Mouse (Mus musculus): ENCODE measurements around the gene Aldh6a1. TPM values are rescaled to one million over a fixed set of nuclear protein-coding genes. Genes with fewer than 3 reads are reported as not detected.

Aldh6a1 gene
- total RNA-seq, 1 experiment from 2014 or later: 3.8 TPM

- ATAC-seq (replicated peaks; ENCODE audit: insufficient number of reproducible peaks, low FRiP score, low TSS enrichment, poor library complexity, severe bottlenecking): 0 out of 2 replicates have a peak, but pooled peaks have one; percentile 46
These were observed 61.9 kb downstream of the Aldh6a1 start for GRCm38 (mm10) chr12:84388774-84389400.

- no peak for ATAC-seq (replicated peaks; ENCODE audit: insufficient number of reproducible peaks, low FRiP score, low TSS enrichment, poor library complexity, severe bottlenecking)
These were observed 62.7 kb downstream of the Aldh6a1 start for GRCm38 (mm10) chr12:84388097-84388496.

GRCm38 (mm10) chr12:84385408-84385807 lies 65.4 kb downstream of the Aldh6a1 start:
- ATAC-seq (replicated peaks; ENCODE audit: insufficient number of reproducible peaks, low FRiP score, low TSS enrichment, poor library complexity, severe bottlenecking): no peak

- no peak for ATAC-seq (replicated peaks; ENCODE audit: insufficient number of reproducible peaks, low FRiP score, low TSS enrichment, poor library complexity, severe bottlenecking)
These were observed 66.1 kb downstream of the Aldh6a1 start for GRCm38 (mm10) chr12:84384644-84385081.

- no peak for ATAC-seq (replicated peaks; ENCODE audit: insufficient number of reproducible peaks, low FRiP score, low TSS enrichment, poor library complexity, severe bottlenecking)
These were observed 68.4 kb downstream of the Aldh6a1 start for GRCm38 (mm10) chr12:84382369-84382768.

Other genes starting within 250 kb of the Aldh6a1 start
- gene Elmsan1, start 232.1 kb downstream of the Aldh6a1 start, total RNA-seq (2017): 21.6 to 42.4 TPM (median 28.2 TPM) in 3 replicates
- gene Ptgr2, start 165.8 kb downstream of the Aldh6a1 start, total RNA-seq (2017): 50.7 to 64.4 TPM (median 56.7 TPM) in 3 replicates
- gene Zfp410, start 134.2 kb downstream of the Aldh6a1 start, total RNA-seq (2017): 37.1 to 48.0 TPM (median 46.0 TPM) in 3 replicates
- gene Coq6, start 89.3 kb downstream of the Aldh6a1 start, total RNA-seq (2017): 5.7 to 9.8 TPM (median 8.6 TPM) in 3 replicates
- 0.29 to 0.32 TPM in 2 of 3 replicates, not detected in the other for gene Fam161b, start 89.2 kb downstream of the Aldh6a1 start, total RNA-seq (2017)
- 7.0 to 10.6 TPM (median 8.4 TPM) in 3 replicates for gene Entpd5, start 42.0 kb downstream of the Aldh6a1 start, total RNA-seq (2017)
- 0.75 to 0.87 TPM in 2 of 3 replicates, not detected in the other for gene Bbof1, start 41.9 kb downstream of the Aldh6a1 start, total RNA-seq (2017)
- 66.2 to 82.0 TPM (median 67.1 TPM) in 3 replicates for gene Rnf113a2, start 33.8 kb downstream of the Aldh6a1 start, total RNA-seq (2017)
- gene Lin52, start 418 bp upstream of the Aldh6a1 start, total RNA-seq (2017): 21.2 to 23.0 TPM (median 21.7 TPM) in 3 replicates
- not detected in 3 replicates for gene Vsx2, start 118.8 kb upstream of the Aldh6a1 start, total RNA-seq (2017)
- 4.0 to 10.0 TPM (median 5.7 TPM) in 3 replicates for gene Abcd4, start 166.4 kb upstream of the Aldh6a1 start, total RNA-seq (2017)
- not detected in 3 replicates for gene Vrtn, start 190.0 kb upstream of the Aldh6a1 start, total RNA-seq (2017)
- not detected in 3 replicates for gene Syndig1l, start 247.8 kb upstream of the Aldh6a1 start, total RNA-seq (2017)